Comparison of ENCODE assay signal across 8 mouse cellular contexts in genomic region chr3:100685087-100685762, GRCm38 (mm10). TPM values are rescaled to one million over a fixed set of nuclear protein-coding genes. Genes with fewer than 3 reads are reported as not detected.
DNase-seq lines count a peak whose midpoint lies in the region; ATAC-seq and TF ChIP-seq lines count a peak whose summit lies in the region.

Gene Man1a2, minus strand, starts transcription at chr3:100685503.

- H3K36me3 ChIP-seq in forebrain, embryonic 14.5 days (ENCODE audit: control insufficient read depth, insufficient read depth, low read length): no peaks in the 10 kb centered on the region
- H3K36me3 ChIP-seq in lung, embryonic 15.5 days: no peaks in the 10 kb centered on the region
- no peaks in the 10 kb centered on the region for H3K36me3 ChIP-seq in thymus, adult 2 months (ENCODE audit: control insufficient read depth, insufficient read depth, low read length)

- H3K4me2 ChIP-seq in forebrain, embryonic 14.5 days (ENCODE audit: low read length): peak within 1 kb of the TSS; percentile 75
- peak within 1 kb of the TSS; percentile 83 for H3K4me2 ChIP-seq in lung, embryonic 15.5 days

- H3K27me3 ChIP-seq in forebrain, embryonic 14.5 days (replicated peaks; ENCODE audit: control insufficient read depth, insufficient read depth, low read length): 0 out of 2 replicates have a peak, but pooled peaks cover 2% of the 10 kb centered on the region
- H3K27me3 ChIP-seq in lung, embryonic 15.5 days: no peaks in the 10 kb centered on the region
- H3K27me3 ChIP-seq in thymus, adult 2 months (ENCODE audit: control insufficient read depth, insufficient read depth, low read length): no peaks in the 10 kb centered on the region

- peak within 1 kb of the TSS; percentile 98 for H3K27ac ChIP-seq in forebrain, embryonic 14.5 days (ENCODE audit: low read depth, low read length)
- peak within 1 kb of the TSS; percentile 96 for H3K27ac ChIP-seq in layer of hippocampus, adult 2 months
- H3K27ac ChIP-seq in lung, embryonic 15.5 days: peak within 1 kb of the TSS; percentile 97
- H3K27ac ChIP-seq in olfactory bulb, adult 2 months (ENCODE audit: insufficient read depth, low read depth, low read length): peak within 1 kb of the TSS; percentile 93
- peak within 1 kb of the TSS; percentile 40 for H3K27ac ChIP-seq in thymus, adult 2 months (ENCODE audit: control insufficient read depth, insufficient read depth, low read length)

- peak; percentile 64 for DNase-seq in ES-CJ7 (ENCODE audit: low read depth, low spot score)
- DNase-seq in forebrain, embryonic 14.5 days (ENCODE audit: low spot score): peak; percentile 90
- peak; percentile 87 to 91 for DNase-seq in heart, postnatal 14 days
- peak; percentile 84 for DNase-seq in layer of hippocampus, adult 2 months (ENCODE audit: low spot score in 2 of 2)
- peak; percentile 91 for DNase-seq in thymus, adult 2 months

- peak; percentile 72 for ATAC-seq in cerebellum, adult (ENCODE audit: insufficient number of reproducible peaks, low FRiP score, low TSS enrichment)
- ATAC-seq in forebrain, embryonic 14.5 days: peak; percentile 93
- peak; percentile 90 for ATAC-seq in lung, embryonic 15.5 days (ENCODE audit: borderline replicate concordance, extremely low read depth, low FRiP score, low TSS enrichment)

- intact Hi-C loops in heart, postnatal 14 days (cut with DNase I): loop anchor here (5.0 kb wide), 1 partner anchor 198 kb away; the partner anchor contains the start of gene Tent5c

- H3K9me3 ChIP-seq in forebrain, embryonic 14.5 days (replicated peaks; ENCODE audit: control insufficient read depth, low read length): no peaks in the 10 kb centered on the region
- no peaks in the 10 kb centered on the region for H3K9me3 ChIP-seq in lung, embryonic 15.5 days

- WGBS in forebrain, embryonic 14.5 days: under 1% methylated on average over 83 of the region's 92 CpGs
- under 1% methylated on average over 87 of the region's 92 CpGs for WGBS in lung, embryonic 15.5 days
- under 1% methylated on average over 79 of the region's 92 CpGs for WGBS in olfactory bulb, adult 2 months
- under 1% methylated on average over 80 of the region's 92 CpGs for WGBS in thymus, adult 2 months

- TF ChIP-seq CTCF in layer of hippocampus, adult 2 months (conservative IDR thresholded peaks at IDR 0.05): no peak; the same call in 1 of the 2 replicates
- TF ChIP-seq CTCF in olfactory bulb, adult 2 months (IDR thresholded peaks at IDR 0.05; ENCODE audit: insufficient read depth, low read depth, low read length): no peak
- peak; percentile 38; the same call in 1 of the 2 replicates for TF ChIP-seq CTCF in thymus, adult 2 months (IDR thresholded peaks at IDR 0.05; ENCODE audit: borderline replicate concordance, control insufficient read depth, extremely low read depth, insufficient read depth, low read length, poor library complexity)

- peak within 1 kb of the TSS; percentile 87 for H3K9ac ChIP-seq in forebrain, embryonic 14.5 days (ENCODE audit: low read length)
- H3K9ac ChIP-seq in lung, embryonic 15.5 days: peak within 1 kb of the TSS; percentile 89

- H3K4me1 ChIP-seq in forebrain, embryonic 14.5 days (ENCODE audit: control insufficient read depth, insufficient read depth, low read length): peaks cover 20% of the 10 kb centered on the region
- peaks cover 27% of the 10 kb centered on the region for H3K4me1 ChIP-seq in lung, embryonic 15.5 days
- peaks cover 9% of the 10 kb centered on the region for H3K4me1 ChIP-seq in olfactory bulb, adult 2 months (ENCODE audit: control insufficient read depth, insufficient read depth, low read length)
- H3K4me1 ChIP-seq in thymus, adult 2 months (replicated peaks; ENCODE audit: control insufficient read depth, insufficient read depth, low read length): peaks cover 13% of the 10 kb centered on the region

- peak within 1 kb of the TSS; percentile 84 for H3K4me3 ChIP-seq in forebrain, embryonic 14.5 days (ENCODE audit: low read depth, low read length)
- peak within 1 kb of the TSS; percentile 95 for H3K4me3 ChIP-seq in layer of hippocampus, adult 2 months
- peak within 1 kb of the TSS; percentile 86 for H3K4me3 ChIP-seq in lung, embryonic 15.5 days
- H3K4me3 ChIP-seq in olfactory bulb, adult 2 months (ENCODE audit: insufficient read depth, low read depth, low read length): peak within 1 kb of the TSS; percentile 99
- peak within 1 kb of the TSS; percentile 83 for H3K4me3 ChIP-seq in thymus, adult 2 months (ENCODE audit: control insufficient read depth, insufficient read depth, low read length)

- TF ChIP-seq POLR2A in olfactory bulb, adult 2 months (IDR thresholded peaks at IDR 0.05; ENCODE audit: insufficient read depth, low read depth, low read length): peak; percentile 82
- TF ChIP-seq POLR2A in thymus, adult 2 months (IDR thresholded peaks at IDR 0.05; ENCODE audit: control insufficient read depth, extremely low read depth, insufficient read depth, low read length, poor library complexity): peak; percentile 97

RNA-seq across cellular contexts. Expression of gene Man1a2, which starts in this region (rescaled TPM):
- polyA plus RNA-seq in forebrain, embryonic 14.5 days (2014; fragmentation: Nextera tagmentation; extraction: Ambion mirVana): 28.6 and 36.8 TPM in 2 replicates
- total RNA-seq in heart, postnatal 14 days (2021): 10 to 100 TPM; 59.2 to 59.6 TPM
- total RNA-seq in layer of hippocampus, adult 2 months (2021): 100 to 1,000 TPM in 1 of 2 experiments, 10 to 100 TPM in 1; 97.8 to 113 TPM
- 62.4 and 72.3 TPM in 2 replicates for polyA plus RNA-seq in lung, embryonic 15.5 days (2015; fragmentation: Nextera tagmentation; extraction: Ambion mirVana)
- not detected in 2 replicates for polyA plus RNA-seq in olfactory bulb, adult 2 months (2012; ENCODE audit: insufficient read depth, insufficient read length, low replicate concordance, missing spikeins)
- 33.3 and 46.9 TPM in 2 replicates for polyA plus RNA-seq in thymus, adult 2 months (2012; rRNA removed)

Comparison
In these comparisons a context has a peak if more than half of its experiments do, and no peak if none do; other contexts are left out.
1. Peak in every context shown above with its lines: DNase-seq, ATAC-seq, H3K4me3 ChIP-seq and H3K27ac ChIP-seq.
2. H3K27ac ChIP-seq: peak in every context shown above with its lines; median percentile 98 in forebrain, embryonic 14.5 days; 97 in lung, embryonic 15.5 days; 96 in layer of hippocampus, adult 2 months; 93 in olfactory bulb, adult 2 months; 40 in thymus, adult 2 months.